Mouse (Mus musculus) hindbrain, embryonic 16.5 days (tissue): Measurements from ENCODE around the gene Ublcp1. TPM values are rescaled to one million over a fixed set of nuclear protein-coding genes. Genes with fewer than 3 reads are reported as not detected.

ENCODE experiments used
- ATAC-seq: fragments of 200-750 bp; cut with Nextera tagmentation; 2 replicates; pipeline ENCODE4 v1.8.0; 2017; ENCODE audit warnings: moderate TSS enrichment, moderate library complexity
- H3K27ac ChIP-seq: fragments of 300-500 bp; sonication (generic); 2 replicates; pipeline ENCODE4 v1.5.1; 2014; ENCODE audit warnings: low read depth, mild to moderate bottlenecking, control low read depth, low read length, moderate library complexity
- H3K27me3 ChIP-seq: fragments of 300-500 bp; sonication (generic); replicated peaks from 2 replicates; pipeline ENCODE4 v1.6.1; 2014; ENCODE audit warnings: low read length; ENCODE audit not compliant: control insufficient read depth, insufficient read depth
- H3K36me3 ChIP-seq: fragments of 300-500 bp; sonication (generic); 2 replicates; pipeline ENCODE4 v1.6.1; 2014; ENCODE audit warnings: mild to moderate bottlenecking, low read length, moderate library complexity, mixed read lengths; ENCODE audit not compliant: control insufficient read depth, insufficient read depth
- H3K4me1 ChIP-seq: fragments of 300-500 bp; sonication (generic); 2 replicates; pipeline ENCODE4 v1.6.1; 2014; ENCODE audit warnings: low read depth, low read length; ENCODE audit not compliant: control insufficient read depth, insufficient read depth
- H3K4me2 ChIP-seq: fragments of 300-500 bp; sonication (generic); 2 replicates; pipeline ENCODE4 v1.6.1; 2014; ENCODE audit warnings: mild to moderate bottlenecking, low read length, control low read depth, moderate library complexity
- H3K4me3 ChIP-seq: fragments of 300-500 bp; sonication (generic); 2 replicates; pipeline ENCODE4 v1.5.1; 2014; ENCODE audit warnings: mild to moderate bottlenecking, low read length, control low read depth, moderate library complexity
- H3K9ac ChIP-seq: fragments of 300-500 bp; sonication (generic); 2 replicates; pipeline ENCODE4 v1.6.1; 2014; ENCODE audit warnings: low read depth, mild to moderate bottlenecking, control low read depth, low read length, moderate library complexity
- H3K9me3 ChIP-seq: fragments of 300-500 bp; sonication (generic); 2 replicates; pipeline ENCODE4 v1.6.1; 2014; ENCODE audit warnings: mild to moderate bottlenecking, low read length, moderate library complexity; ENCODE audit not compliant: control insufficient read depth
- WGBS: fragments of 180-500 bp; shearing (Covaris S2); extraction: QIAGEN DNeasy Blood & Tissue Kit; methylation state at CpG from one replicate; pipeline ENCODE4 v1.1.7; 2014; 5-methylcytosine and 5-hydroxymethylcytosine counted together
- polyA plus RNA-seq: library from polyadenylated mRNA; unstranded; fragments of >200 nt; fragmentation: Nextera tagmentation; extraction: Ambion mirVana; gene quantifications from 2 replicates; pipeline ENCODE4 v1.2.1, GENCODE M21; 2015

The Ublcp1 gene
- polyA plus RNA-seq, 1 experiment from 2014 or later = 60.6 TPM

DNA sequence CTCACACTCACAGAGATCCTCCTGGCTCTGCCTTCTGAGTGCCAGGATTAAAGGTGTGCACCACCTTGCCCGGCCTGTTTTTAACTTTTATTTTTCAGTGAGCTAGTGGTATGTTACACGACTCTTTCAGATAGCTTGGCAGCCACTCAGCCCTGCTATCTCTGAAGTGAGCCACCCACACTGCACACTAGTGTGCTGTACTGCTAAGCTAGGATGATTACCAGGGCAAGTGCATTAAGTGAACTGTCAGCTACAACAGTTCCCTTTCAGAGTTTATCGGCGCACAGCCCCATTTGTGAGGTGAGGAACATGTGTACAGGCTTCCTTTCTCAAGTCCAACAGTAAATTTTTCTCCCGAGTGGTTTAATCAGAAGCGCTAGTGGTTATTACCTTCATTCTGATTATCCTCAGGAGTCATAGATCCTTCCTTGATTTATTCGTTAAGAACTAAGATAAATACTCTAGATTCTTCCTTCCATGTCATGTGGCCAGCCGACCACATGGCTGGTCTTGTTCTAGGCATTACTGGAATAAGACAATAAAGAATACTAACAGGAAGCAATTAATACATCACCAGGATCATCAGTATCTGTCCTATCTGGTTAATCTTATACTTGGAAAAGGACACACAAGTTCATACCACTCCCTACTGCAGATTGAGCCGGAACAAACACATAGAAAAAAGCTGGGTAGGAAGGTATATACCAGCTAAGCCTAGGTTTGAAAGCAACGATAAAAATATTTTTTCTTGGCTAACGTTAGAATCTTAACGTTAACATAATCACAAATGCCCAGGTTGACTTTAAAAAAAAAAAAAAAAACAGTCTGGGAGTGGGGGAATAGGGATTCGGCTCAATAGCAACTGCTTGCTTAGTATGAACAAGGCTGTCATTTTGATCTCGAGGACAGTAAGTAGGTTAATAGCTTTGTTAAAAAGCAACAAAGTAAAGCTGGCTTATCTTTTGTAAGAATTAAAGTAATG is 42.0 kb upstream of the Ublcp1 start:
- no peak for ATAC-seq
- Histone ChIP-seq H3K9me3 (no peaks in the 10 kb centered on the region), H3K9ac (no peak overlapping the region), H3K27me3 (no peaks in the 10 kb centered on the region), H3K36me3 (no peaks in the 10 kb centered on the region), H3K4me3 (no peak overlapping the region), H3K4me2 (no peak overlapping the region), H3K4me1 (no peaks in the 10 kb centered on the region), H3K27ac (no peak overlapping the region)
- WGBS = 84% methylated on average over 14 of the region's 14 CpGs

DNA sequence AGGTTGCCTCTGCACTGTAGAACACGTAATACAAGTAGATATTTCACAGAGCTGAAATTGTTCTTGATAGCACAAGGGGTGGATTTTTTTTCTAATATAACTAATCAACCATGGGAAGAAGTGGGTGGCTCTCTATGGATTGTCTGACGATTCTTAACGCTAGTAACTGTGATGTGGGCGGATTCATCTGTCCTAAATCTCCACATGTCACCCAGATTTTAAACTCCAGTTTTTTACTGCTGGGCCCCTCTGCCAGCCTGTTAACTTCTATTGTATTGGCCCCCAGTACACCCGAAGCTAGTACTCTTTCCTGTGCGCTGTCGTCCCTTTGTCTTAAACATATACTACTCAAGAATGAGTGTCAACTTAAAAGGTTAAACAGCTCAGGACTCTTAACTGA is 40.1 kb upstream of the Ublcp1 start:
- WGBS = 84% methylated on average over 7 of the region's 7 CpGs

DNA sequence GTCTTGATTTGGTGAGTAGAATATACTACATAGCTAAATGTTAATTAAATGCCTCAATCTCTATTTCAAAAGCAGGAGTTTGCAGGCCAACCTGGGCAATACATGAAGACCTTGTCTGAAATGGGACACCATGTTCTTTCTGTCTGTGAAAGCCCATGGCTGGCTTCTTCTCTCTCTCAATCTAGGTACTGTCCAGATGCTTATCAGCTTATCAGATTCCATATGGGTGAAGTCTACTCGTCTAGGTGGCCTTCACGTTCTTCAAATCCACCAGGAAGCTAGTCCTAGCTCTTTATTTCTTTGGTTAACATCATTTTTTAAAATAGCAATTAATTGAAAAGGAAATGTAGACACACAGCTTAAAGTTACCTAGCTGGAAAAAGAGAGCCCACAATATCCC is 39.6 kb upstream of the Ublcp1 start:
- no peak overlapping the region for H3K4me2 ChIP-seq
- H3K4me1 ChIP-seq = no peaks in the 10 kb centered on the region
- H3K27ac ChIP-seq = no peak overlapping the region

More for the DNA sequence above, 40.1 kb upstream of the Ublcp1 start:
- ATAC-seq = no peak
- H3K36me3 ChIP-seq = no peaks in the 10 kb centered on the region
- H3K4me1 ChIP-seq = no peaks in the 10 kb centered on the region
- H3K9me3 ChIP-seq = no peaks in the 10 kb centered on the region
- H3K4me3 ChIP-seq = no peak overlapping the region
- H3K27ac ChIP-seq = no peak overlapping the region
- H3K9ac ChIP-seq = no peak overlapping the region
- H3K4me2 ChIP-seq = no peak overlapping the region
- H3K27me3 ChIP-seq = no peaks in the 10 kb centered on the region

DNA sequence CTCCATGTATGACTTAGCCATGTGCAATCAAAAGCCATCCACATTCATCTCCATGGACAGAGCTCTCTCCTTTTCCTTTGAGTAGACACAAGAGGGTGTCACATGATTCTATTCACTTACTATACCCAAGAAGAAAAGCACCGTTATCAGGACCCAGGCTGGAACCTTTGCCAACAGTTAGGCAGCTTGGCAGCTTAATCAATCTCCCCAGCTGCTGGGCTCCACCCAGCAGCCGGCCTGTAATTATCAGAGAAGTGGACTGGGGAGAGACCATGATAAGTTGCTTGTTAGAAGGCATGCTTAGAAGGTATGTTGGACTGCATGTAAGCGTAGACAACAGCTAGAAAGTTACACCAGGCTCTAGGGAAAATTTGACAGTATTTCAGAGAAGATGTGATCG is 38.6 kb upstream of the Ublcp1 start:
- Histone ChIP-seq H3K36me3 (no peaks in the 10 kb centered on the region), H3K27ac (no peak overlapping the region)

More for the DNA sequence above, 39.6 kb upstream of the Ublcp1 start:
- no peaks in the 10 kb centered on the region for H3K9me3 ChIP-seq
- no peak overlapping the region for H3K4me3 ChIP-seq
- WGBS = 95% methylated on average over 2 of the region's 2 CpGs
- no peak for ATAC-seq
- H3K9ac ChIP-seq = no peak overlapping the region
- H3K36me3 ChIP-seq = no peaks in the 10 kb centered on the region
- no peaks in the 10 kb centered on the region for H3K27me3 ChIP-seq

DNA sequence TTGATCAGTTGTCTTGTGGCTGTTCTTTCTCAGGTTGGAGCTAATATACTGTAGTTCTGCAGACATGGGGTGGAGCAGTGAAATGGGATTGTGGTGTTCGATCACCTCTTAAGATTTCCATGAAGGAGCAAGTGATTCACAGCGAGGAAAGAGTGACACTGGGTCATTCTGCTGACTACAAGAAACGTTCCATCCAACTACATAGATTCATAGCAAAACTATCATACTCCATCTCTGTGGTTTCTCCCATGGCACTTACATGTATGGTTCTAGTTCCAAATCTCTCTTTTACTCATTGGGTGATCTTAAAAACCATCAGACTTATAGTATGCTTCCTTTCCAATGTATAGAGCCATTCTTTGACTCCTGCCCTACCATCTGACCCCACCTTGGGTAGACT is 34.5 kb upstream of the Ublcp1 start:
- Histone ChIP-seq H3K36me3 (no peaks in the 10 kb centered on the region), H3K27ac (no peak overlapping the region), H3K9ac (no peak overlapping the region), H3K27me3 (no peaks in the 10 kb centered on the region), H3K4me3 (no peak overlapping the region), H3K4me1 (no peaks in the 10 kb centered on the region), H3K9me3 (no peaks in the 10 kb centered on the region), H3K4me2 (no peak overlapping the region)
- 89% methylated on average over 3 of the region's 3 CpGs for WGBS
- ATAC-seq = no peak

More for the DNA sequence above, 38.6 kb upstream of the Ublcp1 start:
- Histone ChIP-seq H3K27me3 (no peaks in the 10 kb centered on the region), H3K4me3 (no peak overlapping the region), H3K9me3 (no peaks in the 10 kb centered on the region), H3K4me2 (no peak overlapping the region), H3K9ac (no peak overlapping the region), H3K4me1 (no peaks in the 10 kb centered on the region)
- no peak for ATAC-seq
- WGBS = 55% methylated on average over 4 of the region's 4 CpGs

DNA sequence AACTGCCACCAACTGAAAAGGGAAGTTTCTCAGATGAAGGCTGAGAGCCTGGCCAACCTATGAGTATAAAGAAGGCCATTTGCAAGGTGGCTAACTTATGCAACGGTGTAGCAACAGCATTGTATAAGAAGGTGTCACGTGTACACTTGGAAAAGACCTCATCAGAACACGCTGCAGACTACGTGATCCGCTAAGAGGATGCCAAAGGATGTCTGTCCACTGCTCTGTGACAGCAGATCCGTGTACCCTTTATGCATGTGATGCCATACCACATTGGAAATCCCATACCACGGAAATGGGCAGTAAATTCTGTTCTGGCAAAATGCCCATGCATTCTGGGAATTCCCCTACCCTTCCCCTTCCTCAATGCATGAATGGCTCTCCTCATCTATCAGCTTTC is 33.8 kb upstream of the Ublcp1 start:
- Histone ChIP-seq H3K9me3 (no peaks in the 10 kb centered on the region), H3K4me3 (no peak overlapping the region), H3K9ac (no peak overlapping the region), H3K36me3 (no peaks in the 10 kb centered on the region), H3K27ac (no peak overlapping the region), H3K27me3 (no peaks in the 10 kb centered on the region), H3K4me1 (no peaks in the 10 kb centered on the region), H3K4me2 (no peak overlapping the region)
- 87% methylated on average over 7 of the region's 7 CpGs for WGBS
- no peak for ATAC-seq

DNA sequence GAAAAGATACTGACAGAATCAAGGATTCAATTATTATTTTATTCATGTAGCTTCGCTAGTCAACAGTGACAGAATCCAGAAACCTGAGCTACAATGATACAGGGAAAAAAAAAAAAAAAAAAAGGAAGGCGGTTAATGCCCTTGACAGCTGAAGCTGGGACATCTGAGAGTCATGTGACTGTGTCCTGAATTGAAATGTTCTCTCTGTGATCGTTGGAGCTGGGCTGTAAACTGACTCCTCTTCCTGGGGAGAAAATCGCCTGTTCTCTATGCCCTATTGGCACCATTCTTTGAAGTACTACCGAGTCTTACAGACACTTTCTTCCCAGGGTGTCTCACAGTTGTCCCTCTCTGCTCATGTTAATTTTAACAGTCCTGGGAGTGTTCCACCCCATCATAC is 32.6 kb upstream of the Ublcp1 start:
- Histone ChIP-seq H3K4me2 (no peak overlapping the region), H3K27me3 (no peaks in the 10 kb centered on the region), H3K4me1 (no peaks in the 10 kb centered on the region), H3K4me3 (no peak overlapping the region), H3K27ac (no peak overlapping the region), H3K9ac (no peak overlapping the region), H3K36me3 (no peaks in the 10 kb centered on the region), H3K9me3 (no peaks in the 10 kb centered on the region)
- 44% methylated on average over 5 of the region's 5 CpGs for WGBS
- ATAC-seq = no peak

DNA sequence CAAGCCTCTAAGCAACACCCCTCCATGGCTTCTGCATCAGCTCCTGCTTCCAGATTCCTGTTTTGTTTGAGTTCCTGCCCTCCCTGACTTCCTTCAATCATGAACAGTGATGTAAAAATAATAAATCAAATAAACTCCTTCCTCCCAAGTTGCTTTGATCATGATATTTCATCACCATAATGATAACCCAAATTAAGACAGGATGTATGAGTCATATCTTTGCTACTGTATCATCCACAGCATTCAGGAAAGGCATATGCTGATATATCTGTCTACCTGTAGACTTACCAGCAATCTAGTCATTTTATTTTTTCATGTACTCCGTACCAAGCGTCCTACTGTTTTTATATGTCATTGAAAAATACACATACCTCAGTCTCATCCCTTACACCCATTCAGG is 31.2 kb upstream of the Ublcp1 start:
- Histone ChIP-seq H3K4me3 (no peak overlapping the region), H3K9me3 (no peaks in the 10 kb centered on the region), H3K27me3 (no peaks in the 10 kb centered on the region), H3K4me1 (no peaks in the 10 kb centered on the region), H3K9ac (no peak overlapping the region), H3K27ac (no peak overlapping the region), H3K4me2 (no peak overlapping the region), H3K36me3 (no peaks in the 10 kb centered on the region)
- 98% methylated on average over 2 of the region's 2 CpGs for WGBS
- no peak for ATAC-seq

DNA sequence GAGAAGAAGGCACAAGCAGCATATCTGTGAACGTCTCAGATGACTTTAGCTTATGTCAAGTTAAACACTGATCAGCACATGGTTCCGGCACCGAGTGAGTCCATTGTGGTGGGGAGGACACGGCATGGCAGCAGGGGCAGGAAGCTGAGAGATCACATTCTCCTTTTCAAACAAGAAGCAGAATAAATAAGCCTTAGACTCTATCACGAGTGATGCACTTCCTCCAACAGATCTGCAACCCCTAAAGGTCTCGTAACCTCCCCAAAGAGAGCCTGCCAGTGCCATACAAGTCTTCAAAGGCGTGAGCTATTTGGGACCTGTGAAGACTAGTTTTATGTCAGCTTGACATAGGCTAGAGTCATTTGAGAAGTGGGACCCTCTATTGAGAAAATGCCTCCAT is 30.7 kb upstream of the Ublcp1 start:
- no peaks in the 10 kb centered on the region for H3K9me3 ChIP-seq
- no peak overlapping the region for H3K9ac ChIP-seq
- H3K27ac ChIP-seq = no peak overlapping the region
- H3K4me3 ChIP-seq = no peak overlapping the region
- ATAC-seq = no peak
- no peaks in the 10 kb centered on the region for H3K27me3 ChIP-seq
- H3K4me1 ChIP-seq = no peaks in the 10 kb centered on the region
- H3K4me2 ChIP-seq = no peak overlapping the region
- 86% methylated on average over 7 of the region's 7 CpGs for WGBS
- no peaks in the 10 kb centered on the region for H3K36me3 ChIP-seq
